Mouse (Mus musculus) retina, adult 2 months (tissue): ENCODE results near the gene Col1a2.

Source experiments
- DNase-seq: peaks from one replicate; pipeline ENCODE4 v3.0.0-alpha.2; 2012; ENCODE audit warnings: low read depth, low spot score

Col1a2 gene

GRCm38 (mm10) chr6:4587946-4588345 is 83.3 kb downstream of the Col1a2 start:
- DNase-seq, result no peak

DNA sequence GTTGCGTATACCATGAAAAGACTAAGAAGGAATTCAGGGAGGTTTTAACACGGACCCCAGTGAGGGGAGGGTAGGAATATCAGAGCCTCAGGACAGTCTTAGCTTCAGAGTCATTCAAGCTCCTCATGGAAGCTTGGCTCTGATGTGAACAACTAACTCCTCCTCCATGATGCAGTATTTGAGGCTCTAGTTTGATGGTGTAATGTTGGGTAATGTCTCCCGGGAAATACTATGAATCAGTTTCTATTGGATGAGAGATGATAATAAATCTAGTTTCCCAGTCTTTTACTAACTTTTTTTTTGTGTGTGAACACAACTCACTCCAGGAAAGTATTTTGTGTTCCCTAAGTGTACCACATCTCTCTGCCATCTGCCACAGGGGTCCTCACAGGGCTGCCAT is 84.1 kb downstream of the Col1a2 start:
- no peak for DNase-seq

GRCm38 (mm10) chr6:4590089-4590488 is 85.5 kb downstream of the Col1a2 start:
- no peak for DNase-seq
